Mouse (Mus musculus): ENCODE results near the gene Ammecr1.

The Ammecr1 gene

GRCm38 (mm10) chrX:142829267-142829666 lies 137.3 kb downstream of the Ammecr1 start:
- no peak for DNase-seq (ENCODE audit: low spot score in 2 of 2)

- DNase-seq (ENCODE audit: low spot score in 2 of 2), result no peak
These were observed 138.2 kb downstream of the Ammecr1 start for GRCm38 (mm10) chrX:142828184-142828908.

GRCm38 (mm10) chrX:142827644-142828043 lies 138.9 kb downstream of the Ammecr1 start:
- no peak for DNase-seq (ENCODE audit: low spot score in 2 of 2)

GRCm38 (mm10) chrX:142825309-142825708 lies 141.2 kb downstream of the Ammecr1 start:
- no peak for DNase-seq (ENCODE audit: low spot score in 2 of 2)

- DNase-seq (ENCODE audit: low spot score in 2 of 2), result no peak
These were observed 144.7 kb downstream of the Ammecr1 start for GRCm38 (mm10) chrX:142821846-142822245.

GRCm38 (mm10) chrX:142821239-142821638 lies 145.3 kb downstream of the Ammecr1 start:
- no peak for DNase-seq (ENCODE audit: low spot score in 2 of 2)

- peak in 1 of 2 experiments; percentile 8 for DNase-seq (ENCODE audit: low spot score in 2 of 2)
These were observed 148.4 kb downstream of the Ammecr1 start for GRCm38 (mm10) chrX:142818057-142818682.

GRCm38 (mm10) chrX:142813146-142813545 lies 153.4 kb downstream of the Ammecr1 start:
- peak in 1 of 2 experiments; percentile 12 for DNase-seq (ENCODE audit: low spot score in 2 of 2)

GRCm38 (mm10) chrX:142808411-142808810 lies 158.1 kb downstream of the Ammecr1 start:
- DNase-seq (ENCODE audit: low spot score in 2 of 2), result peak in 1 of 2 experiments; percentile 5

- DNase-seq (ENCODE audit: low spot score in 2 of 2), result peak in 1 of 2 experiments; percentile 7
These were observed 159.9 kb downstream of the Ammecr1 start for GRCm38 (mm10) chrX:142806620-142807061.

GRCm38 (mm10) chrX:142806126-142806525 lies 160.4 kb downstream of the Ammecr1 start:
- no peak for DNase-seq (ENCODE audit: low spot score in 2 of 2)

- DNase-seq (ENCODE audit: low spot score in 2 of 2), result peak in 1 of 2 experiments; percentile 8
These were observed 161.9 kb downstream of the Ammecr1 start for GRCm38 (mm10) chrX:142804596-142804995.

Data from right cerebral cortex, postnatal 36 days (tissue).